Mouse (Mus musculus): ENCODE results near the gene Atcay.

- TF ChIP-seq CTCF (conservative IDR thresholded peaks at IDR 0.05 in 1 of 2, IDR thresholded peaks at IDR 0.05 in 1 of 2; ENCODE audit: low read depth in 2 of 2, low read length in 2 of 2) (no peak), EP300 (IDR thresholded peaks at IDR 0.05; ENCODE audit: low read length) (no peak), POLR2A (IDR thresholded peaks at IDR 0.05; ENCODE audit: low read depth, low read length) (no peak), TCF12 (IDR thresholded peaks at IDR 0.05; ENCODE audit: low read depth, low read length) (no peak), MYC (IDR thresholded peaks at IDR 0.05; ENCODE audit: low read depth, low read length) (no peak), USF1 (IDR thresholded peaks at IDR 0.05; ENCODE audit: low read depth, low read length) (no peak), MAZ (IDR thresholded peaks at IDR 0.05; ENCODE audit: low read depth, low read length) (no peak), NELFE (IDR thresholded peaks at IDR 0.05; ENCODE audit: low read depth, low read length) (no peak), MAFK (IDR thresholded peaks at IDR 0.05; ENCODE audit: insufficient replicate concordance, low read length) (no peak), ZNF384 (IDR thresholded peaks at IDR 0.05; ENCODE audit: low read depth, low read length) (no peak), MAX (IDR thresholded peaks at IDR 0.05; ENCODE audit: low read length) (no peak), HCFC1 (IDR thresholded peaks at IDR 0.05; ENCODE audit: low read depth, low read length) (no peak), ZC3H11A (IDR thresholded peaks at IDR 0.05; ENCODE audit: low read depth, low read length) (no peak), SMC3 (IDR thresholded peaks at IDR 0.05; ENCODE audit: low read depth, low read length) (no peak)
These were observed 14.5 kb upstream of the Atcay start for GRCm38 (mm10) chr10:81245166-81245565.

All from CH12.LX (cell line).